Mouse (Mus musculus): ENCODE data around the gene Plekhd1. TPM values are rescaled to one million over a fixed set of nuclear protein-coding genes. Genes with fewer than 3 reads are reported as not detected.

Gene Plekhd1
- polyA plus RNA-seq, 1 experiment from 2014 or later: 0.59 TPM

GRCm38 (mm10) chr12:80762982-80763381 lies 70.6 kb downstream of the Plekhd1 start:
- DNase-seq (ENCODE audit: low spot score): no peak
- no peak overlapping the region for H3K27ac ChIP-seq (replicated peaks)
- peaks cover 11% of the 10 kb centered on the region for H3K36me3 ChIP-seq (replicated peaks)
- H3K9me3 ChIP-seq: peaks cover 12% of the 10 kb centered on the region
- no peak overlapping the region for H3K4me3 ChIP-seq
- H3K4me1 ChIP-seq: peaks cover 24% of the 10 kb centered on the region
- WGBS: 88% methylated on average over 5 of the region's 5 CpGs
- peaks cover 33% of the 10 kb centered on the region for H3K27me3 ChIP-seq (replicated peaks; ENCODE audit: low read depth, poor library complexity, severe bottlenecking)

GRCm38 (mm10) chr12:80764116-80764515 lies 71.7 kb downstream of the Plekhd1 start:
- Histone ChIP-seq H3K4me3 (no peak overlapping the region), H3K4me1 (peaks cover 13% of the 10 kb centered on the region), H3K36me3 (replicated peaks) (peaks cover under 1% of the 10 kb centered on the region; the same call in 1 of the 2 replicates), H3K27ac (replicated peaks) (no peak overlapping the region), H3K9me3 (peaks cover 1% of the 10 kb centered on the region; the same call in 1 of the 2 replicates), H3K27me3 (replicated peaks; ENCODE audit: low read depth, poor library complexity, severe bottlenecking) (peaks cover 22% of the 10 kb centered on the region)
- DNase-seq (ENCODE audit: low spot score): no peak
- WGBS: 78% methylated on average over 4 of the region's 4 CpGs

- Histone ChIP-seq H3K4me3 (no peak overlapping the region), H3K9me3 (no peaks in the 10 kb centered on the region), H3K36me3 (replicated peaks) (no peaks in the 10 kb centered on the region), H3K27me3 (replicated peaks; ENCODE audit: low read depth, poor library complexity, severe bottlenecking) (no peaks in the 10 kb centered on the region), H3K4me1 (no peaks in the 10 kb centered on the region), H3K27ac (replicated peaks) (no peak overlapping the region)
- peak; percentile 89 for DNase-seq (ENCODE audit: low spot score)
- 19% methylated on average over 11 of the region's 11 CpGs for WGBS
Observed at GRCm38 (mm10) chr12:80769697-80770096, 77.3 kb downstream of the Plekhd1 start.

Other genes starting within 250 kb of the Plekhd1 start
- 30.8 and 32.4 TPM in 2 replicates for gene Exd2, start 229.5 kb upstream of the Plekhd1 start, polyA plus RNA-seq (2016; fragmentation: Nextera tagmentation; extraction: Ambion mirVana)
- gene Galnt16, start 174.3 kb upstream of the Plekhd1 start, polyA plus RNA-seq (2016; fragmentation: Nextera tagmentation; extraction: Ambion mirVana): 14.1 and 16.4 TPM in 2 replicates
- gene Slc39a9, start 48.7 kb upstream of the Plekhd1 start, polyA plus RNA-seq (2016; fragmentation: Nextera tagmentation; extraction: Ambion mirVana): 24.6 and 25.7 TPM in 2 replicates
- gene Erh, start 48.2 kb upstream of the Plekhd1 start, polyA plus RNA-seq (2016; fragmentation: Nextera tagmentation; extraction: Ambion mirVana): 502 and 512 TPM in 2 replicates
- gene Ccdc177, start 68.1 kb downstream of the Plekhd1 start, polyA plus RNA-seq (2016; fragmentation: Nextera tagmentation; extraction: Ambion mirVana): 0.52 and 0.59 TPM in 2 replicates
- 13.6 and 13.8 TPM in 2 replicates for gene Susd6, start 97.9 kb downstream of the Plekhd1 start, polyA plus RNA-seq (2016; fragmentation: Nextera tagmentation; extraction: Ambion mirVana)

Data from embryonic facial prominence, embryonic 10.5 days (tissue).